Mouse (Mus musculus) cerebellum, adult 2 months (tissue): ENCODE data around the gene Pgm2. TPM values are rescaled to one million over a fixed set of nuclear protein-coding genes. Genes with fewer than 3 reads are reported as not detected.

ENCODE experiments used
- DNase-seq, 2 experiments: peaks; one replicate each; pipeline ENCODE4 v3.0.0; 2021
- H3K27ac ChIP-seq: fragments of 200-500 bp; 2 replicates; pipeline ENCODE4 v1.5.1; 2012; ENCODE audit warnings: low read length, control low read depth, inconsistent platforms; ENCODE audit not compliant: insufficient read depth
- H3K27me3 ChIP-seq: fragments of 200-500 bp; 2 replicates; pipeline ENCODE4 v1.6.1; 2012; ENCODE audit warnings: inconsistent platforms, mild to moderate bottlenecking, low read length, moderate library complexity; ENCODE audit not compliant: control insufficient read depth, insufficient read depth
- H3K4me1 ChIP-seq: fragments of 200-500 bp; 2 replicates; pipeline ENCODE4 v1.6.1; 2011; ENCODE audit warnings: low read length; ENCODE audit not compliant: control insufficient read depth, insufficient read depth
- H3K4me3 ChIP-seq: fragments of 200-500 bp; replicated peaks from 2 replicates; pipeline ENCODE3; 2011; ENCODE audit warnings: mild to moderate bottlenecking, low read depth, low read length, control low read depth; ENCODE audit not compliant: insufficient read depth
- CTCF ChIP-seq: fragments of 200-500 bp; IDR thresholded peaks from 2 replicates; pipeline ENCODE4 v1.5.1; 2011; ENCODE audit warnings: low read depth, mild to moderate bottlenecking, control low read depth, low read length, moderate library complexity, borderline replicate concordance; ENCODE audit not compliant: insufficient read depth
- POLR2A ChIP-seq: fragments of 200-500 bp; IDR thresholded peaks from 2 replicates; pipeline ENCODE4 v1.6.1; 2011; ENCODE audit warnings: low read length, control low read depth, borderline replicate concordance; ENCODE audit not compliant: insufficient read depth
- WGBS: fragments of 180-500 bp; shearing (Covaris S2); methylation state at CpG from one replicate; pipeline ENCODE4 v1.1.7; 2018; 5-methylcytosine and 5-hydroxymethylcytosine counted together
- polyA plus RNA-seq: library from polyadenylated mRNA; depleted of rRNA; stranded (reverse); fragments of >200 nt; gene quantifications from 2 replicates; pipeline ENCODE4 v1.2.3, GENCODE M21; 2012

Gene Pgm2
- polyA plus RNA-seq, 1 experiment: 8.4 TPM

DNA sequence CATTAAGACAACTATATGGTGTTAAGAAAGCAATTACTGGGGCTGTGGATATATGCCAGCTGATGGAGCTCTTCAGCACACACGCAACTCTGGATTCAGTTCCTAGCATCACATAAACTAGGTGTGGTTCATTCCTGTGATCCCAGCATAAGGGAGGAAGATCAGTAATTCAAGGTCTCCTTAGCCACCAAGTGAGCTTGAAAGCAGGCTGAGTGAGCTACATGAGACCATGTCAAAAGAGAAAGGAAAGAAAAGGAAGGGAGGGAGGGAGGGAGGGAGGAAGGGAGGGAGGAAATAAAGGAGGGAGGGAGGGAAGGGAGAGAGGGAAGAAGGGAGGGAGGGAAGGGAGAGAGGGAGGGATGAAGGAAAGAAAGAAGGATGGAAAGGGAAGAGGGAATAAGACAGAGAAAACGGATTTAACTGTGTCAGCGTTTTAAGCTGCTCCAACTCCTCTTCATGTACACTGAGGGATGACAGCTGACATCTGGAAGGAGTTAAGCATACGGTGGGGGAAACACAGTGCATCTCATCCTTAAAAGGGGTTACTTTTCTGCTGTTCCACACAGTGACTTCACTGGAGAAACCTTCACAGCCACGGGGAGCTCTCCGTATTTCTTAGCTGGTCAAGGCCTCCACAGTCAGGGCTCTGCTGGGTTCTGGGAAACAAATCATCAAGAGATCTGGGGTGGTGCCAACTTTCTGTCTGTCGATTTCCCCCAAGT is 13.8 kb upstream of the Pgm2 start:
- no peaks in the 10 kb centered on the region for H3K4me1 ChIP-seq
- H3K4me3 ChIP-seq: no peak overlapping the region
- H3K27me3 ChIP-seq: no peaks in the 10 kb centered on the region
- TF ChIP-seq CTCF: no peak
- no peak for TF ChIP-seq POLR2A
- WGBS: 39% methylated on average over 7 of the region's 7 CpGs
- DNase-seq: no peak
- no peak overlapping the region for H3K27ac ChIP-seq

DNA sequence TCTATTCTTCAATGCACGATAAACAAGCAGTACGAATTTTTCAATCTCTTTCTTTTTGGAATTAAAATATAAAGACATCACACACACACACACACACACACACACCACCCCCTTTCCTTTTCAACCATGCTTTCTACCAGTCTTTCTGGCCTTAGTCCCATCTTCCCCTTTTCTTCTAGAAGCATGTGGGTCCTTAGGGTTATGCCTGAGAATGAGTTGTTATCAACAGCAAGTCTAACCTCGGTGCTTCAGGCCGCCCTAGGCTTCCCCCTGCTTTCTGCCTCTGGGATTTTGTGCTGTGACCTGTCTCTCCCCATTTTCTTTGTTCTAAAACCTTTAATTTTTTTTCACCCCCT is 13.3 kb upstream of the Pgm2 start:
- Histone ChIP-seq H3K27me3 (no peaks in the 10 kb centered on the region), H3K27ac (no peak overlapping the region), H3K4me1 (no peaks in the 10 kb centered on the region), H3K4me3 (no peak overlapping the region)
- TF ChIP-seq POLR2A: no peak
- no peak for TF ChIP-seq CTCF
- no peak for DNase-seq
- 66% methylated on average over 4 of the region's 4 CpGs for WGBS

DNA sequence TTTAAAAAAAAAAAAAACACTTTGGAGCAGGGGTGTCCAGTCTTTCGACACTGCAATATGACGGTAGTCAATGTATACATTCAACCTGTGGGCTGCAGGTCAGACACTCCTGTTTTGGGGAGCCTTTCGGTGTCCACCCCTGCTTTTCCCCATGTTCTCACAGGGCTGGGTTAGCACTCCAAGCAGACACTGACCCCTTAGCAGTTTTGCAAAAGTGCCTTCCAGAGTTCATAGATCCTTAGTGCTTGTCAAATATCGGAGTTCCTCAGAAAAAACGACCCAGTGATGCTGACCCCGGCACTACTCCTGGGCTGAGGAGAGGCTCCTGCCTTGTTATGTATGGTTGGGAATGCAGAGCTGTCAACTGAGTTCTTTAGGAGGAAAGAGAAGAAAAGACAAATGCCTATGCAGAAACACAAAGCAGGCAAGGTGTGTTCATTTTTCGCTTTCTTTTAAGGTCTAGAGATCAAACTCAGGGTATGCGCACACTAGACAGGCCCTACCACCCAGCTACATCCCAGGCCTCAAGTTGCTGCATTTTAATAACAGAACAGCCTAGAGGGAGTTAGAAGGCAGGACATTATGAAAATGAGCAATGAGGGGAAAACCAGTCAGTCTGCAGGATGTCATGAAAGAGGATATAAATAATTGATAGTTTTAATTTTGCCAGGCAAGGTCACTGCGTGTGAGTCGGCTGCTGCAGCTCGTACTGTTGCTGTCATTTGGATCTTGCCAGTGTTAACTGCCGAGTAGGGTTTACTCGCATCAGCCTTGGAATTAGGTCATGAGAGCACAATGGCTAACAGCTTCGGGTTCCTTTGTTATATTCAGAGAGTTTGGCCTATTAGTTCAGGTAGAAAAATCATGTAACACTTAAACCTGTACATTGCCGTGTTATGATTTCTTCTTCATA is 9.0 kb upstream of the Pgm2 start:
- TF ChIP-seq CTCF (no peak), POLR2A (no peak)
- no peak overlapping the region for H3K4me3 ChIP-seq
- 88% methylated on average over 15 of the region's 15 CpGs for WGBS
- no peaks in the 10 kb centered on the region for H3K4me1 ChIP-seq
- DNase-seq: no peak
- H3K27me3 ChIP-seq: no peaks in the 10 kb centered on the region
- no peak overlapping the region for H3K27ac ChIP-seq

DNA sequence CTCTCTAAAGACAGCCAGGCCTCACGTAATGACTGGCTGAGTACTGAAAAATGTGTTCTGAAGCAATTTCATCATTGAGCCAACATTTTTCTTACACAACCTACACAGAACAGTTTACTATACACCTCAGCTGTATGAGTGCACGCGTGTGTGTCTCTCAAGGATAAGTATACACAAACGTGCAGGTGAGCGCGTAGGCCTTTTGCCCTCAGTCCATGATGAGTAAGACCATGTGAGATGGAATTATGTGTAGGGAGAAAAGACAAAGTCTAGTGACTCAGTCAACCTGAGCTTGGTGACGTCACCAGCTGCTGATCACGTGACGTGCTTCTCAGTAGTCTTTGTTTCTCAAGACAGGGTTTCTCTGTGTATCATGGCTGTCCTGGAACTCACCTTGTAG is 7.3 kb upstream of the Pgm2 start:
- TF ChIP-seq POLR2A (no peak), CTCF (no peak)
- Histone ChIP-seq H3K27me3 (no peaks in the 10 kb centered on the region), H3K4me3 (no peak overlapping the region), H3K27ac (no peak overlapping the region), H3K4me1 (no peaks in the 10 kb centered on the region)
- no peak for DNase-seq
- WGBS: 96% methylated on average over 9 of the region's 9 CpGs

DNA sequence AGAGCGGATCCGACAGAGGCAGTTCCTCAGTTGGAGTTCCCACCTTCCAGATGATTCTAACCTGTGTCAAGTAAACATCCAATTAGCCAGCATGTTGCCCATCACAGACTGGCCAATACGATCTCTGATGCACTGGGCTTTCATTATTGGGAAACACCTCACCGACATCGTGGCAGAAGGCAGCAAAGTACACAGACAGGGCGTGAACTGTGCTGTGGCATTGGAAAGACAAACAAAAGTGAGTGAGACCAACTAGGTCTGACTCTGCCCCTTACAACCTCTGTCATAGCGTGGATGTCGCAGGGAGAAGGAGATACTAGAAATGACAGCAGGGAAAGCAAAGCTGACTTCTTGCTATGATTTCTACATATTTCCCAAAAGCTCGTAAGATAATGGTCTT is 4.0 kb upstream of the Pgm2 start:
- no peak overlapping the region for H3K4me3 ChIP-seq
- TF ChIP-seq POLR2A (no peak), CTCF (no peak)
- WGBS: 96% methylated on average over 9 of the region's 9 CpGs
- no peak overlapping the region for H3K27ac ChIP-seq
- no peaks in the 10 kb centered on the region for H3K4me1 ChIP-seq
- DNase-seq: no peak
- no peaks in the 10 kb centered on the region for H3K27me3 ChIP-seq

DNA sequence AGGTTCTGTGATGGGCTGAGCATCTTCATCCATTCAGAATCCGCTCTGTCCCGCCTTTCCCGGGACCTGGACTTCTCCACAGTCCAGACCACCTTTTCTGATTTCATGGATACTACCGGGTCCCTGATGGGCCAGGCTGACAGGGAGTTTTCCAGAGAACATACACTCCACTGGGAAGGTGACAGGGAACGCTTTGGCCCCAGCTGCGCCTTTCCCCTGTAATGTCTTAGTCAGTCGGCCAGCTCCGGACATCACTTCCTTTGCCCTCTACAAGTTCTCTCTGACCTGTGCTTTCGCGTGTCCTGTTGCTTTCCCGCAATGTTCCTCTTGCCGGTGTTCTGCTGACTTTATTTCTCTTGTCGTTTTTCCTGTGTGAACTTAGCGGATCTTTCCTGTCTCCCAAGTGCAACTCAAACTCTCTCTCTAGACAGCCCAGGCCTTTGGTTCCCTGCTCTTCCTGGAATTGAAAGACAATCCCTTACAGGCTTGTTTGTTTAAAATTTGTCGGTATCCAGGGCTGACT is 660 bp downstream of the Pgm2 start:
- no peaks in the 10 kb centered on the region for H3K4me1 ChIP-seq
- TF ChIP-seq POLR2A (no peak), CTCF (no peak)
- H3K27me3 ChIP-seq: no peaks in the 10 kb centered on the region
- no peak for DNase-seq
- H3K27ac ChIP-seq: no peak overlapping the region
- H3K4me3 ChIP-seq: peak overlapping the region; percentile 65
- WGBS: 6% methylated on average over 15 of the region's 15 CpGs

DNA sequence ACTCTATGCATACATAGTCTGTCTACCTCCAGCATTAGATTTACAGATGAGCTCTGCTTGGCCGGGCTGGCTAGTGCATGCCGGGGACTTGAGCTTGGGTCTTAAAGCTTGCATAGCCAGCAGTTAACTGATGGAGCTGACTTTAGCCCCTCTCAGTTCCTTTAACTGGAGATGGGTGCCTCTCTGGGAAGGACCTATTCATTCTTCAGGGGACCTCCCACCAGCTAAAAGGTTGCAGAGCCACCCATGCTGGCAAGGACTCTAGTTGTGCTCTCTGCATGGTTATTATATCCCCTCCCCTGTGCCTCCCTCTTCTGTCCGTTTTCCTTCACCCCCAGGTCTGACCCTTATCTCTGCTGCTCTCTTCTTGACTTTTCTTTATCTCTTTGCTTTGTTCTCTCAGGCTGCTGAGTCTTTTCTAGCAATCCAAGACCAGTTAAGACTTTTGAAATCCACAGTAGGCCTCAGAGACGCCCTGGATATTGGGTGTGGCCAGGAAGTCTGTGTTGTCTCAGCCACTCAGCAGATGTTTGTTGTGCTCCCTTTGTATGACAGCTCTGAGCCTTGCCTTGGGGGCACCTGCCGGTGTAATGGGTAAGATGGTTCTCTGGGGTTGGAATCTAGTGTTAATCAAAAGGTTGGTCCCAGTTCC is 2.7 kb downstream of the Pgm2 start:
- 91% methylated on average over 5 of the region's 5 CpGs for WGBS
- DNase-seq: no peak
- H3K27me3 ChIP-seq: no peaks in the 10 kb centered on the region
- TF ChIP-seq CTCF: no peak
- no peak for TF ChIP-seq POLR2A
- H3K27ac ChIP-seq: no peak overlapping the region
- no peak overlapping the region for H3K4me3 ChIP-seq
- H3K4me1 ChIP-seq: no peaks in the 10 kb centered on the region
